14 mouse cellular contexts compared by ENCODE assay signal in the genomic region with DNA sequence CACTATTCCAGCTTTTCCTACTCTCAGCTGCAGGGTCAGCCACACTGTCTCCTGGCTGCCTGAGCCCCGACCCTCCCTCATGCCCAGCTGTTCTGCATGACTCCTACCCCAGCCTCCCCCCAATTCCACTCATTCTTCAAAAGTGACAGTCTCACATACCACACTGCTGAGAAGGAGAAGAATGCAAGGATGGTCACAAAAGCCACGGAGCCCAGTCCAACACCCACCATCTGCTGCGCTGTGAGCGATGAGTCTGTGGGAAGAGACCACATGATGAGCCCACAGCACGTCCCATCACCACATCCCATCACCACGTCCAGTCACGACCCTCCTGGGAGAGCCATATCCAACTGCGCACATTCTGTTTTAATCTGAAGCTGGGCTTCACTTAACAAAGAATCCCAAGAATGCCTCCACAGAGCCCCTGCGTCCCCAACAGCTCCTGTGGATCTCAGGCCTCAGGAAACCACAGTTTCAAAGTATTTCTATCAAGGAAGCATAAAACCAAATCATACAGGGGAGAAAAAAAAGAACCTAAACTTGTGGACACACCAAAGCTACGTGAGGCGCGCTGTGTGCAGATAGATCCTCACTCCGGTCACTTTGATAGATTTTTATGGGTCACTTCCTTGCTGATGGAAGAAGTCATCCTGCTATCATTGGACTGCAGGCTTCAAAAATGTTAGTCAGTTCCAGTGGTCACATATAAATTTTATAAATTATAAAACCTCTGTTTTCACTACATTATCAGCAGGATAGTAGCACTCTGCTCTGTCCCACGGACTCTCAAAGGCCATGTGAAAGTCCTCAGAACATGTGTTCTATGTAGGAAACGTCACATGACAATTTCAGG.
DNase-seq lines count a peak whose midpoint lies in the region; ATAC-seq lines count a peak whose summit lies in the region.
"Had no signal": no experiment of that assay in that cellular context is flagged by ENCODE, and none has a peak within 500 bp of the region (broad histone marks: within the 10 kb centered on the region; RNA-seq: fewer than 3 reads in every experiment).

No protein-coding gene starts in this region.

- 37% methylated on average over 15 of the region's 15 CpGs for WGBS in heart, embryonic 14.5 days
- 45% methylated on average over 15 of the region's 15 CpGs for WGBS in lung, embryonic 16.5 days
- WGBS in embryonic facial prominence, embryonic 11.5 days, result 61% methylated on average over 15 of the region's 15 CpGs
- 52% methylated on average over 15 of the region's 15 CpGs for WGBS in stomach, embryonic 14.5 days

- H3K4me3 ChIP-seq in heart, embryonic 14.5 days (ENCODE audit: control insufficient read depth in 1 of 2, insufficient read depth in 1 of 2, low read depth in 1 of 2, low read length in 2 of 2), result 0 out of 4 replicates have a peak overlapping the region, but pooled peaks of 1 of the 2 experiments have one; percentile 7
- H3K4me3 ChIP-seq in lung, embryonic 16.5 days (ENCODE audit: low read length), result no peak overlapping the region
- no peak overlapping the region for H3K4me3 ChIP-seq in embryonic facial prominence, embryonic 11.5 days (ENCODE audit: low read depth, low read length)
- no peak overlapping the region for H3K4me3 ChIP-seq in stomach, embryonic 14.5 days (ENCODE audit: low read depth, low read length)

- peaks cover 14 to 20% of the 10 kb centered on the region in 2 experiments for H3K4me1 ChIP-seq in heart, embryonic 14.5 days (ENCODE audit: control insufficient read depth in 2 of 2, insufficient read depth in 2 of 2, low read length in 2 of 2)
- H3K4me1 ChIP-seq in lung, embryonic 16.5 days (replicated peaks; ENCODE audit: control insufficient read depth, insufficient read depth, low read length), result peaks cover 12% of the 10 kb centered on the region; the same call in 1 of the 2 replicates
- H3K4me1 ChIP-seq in embryonic facial prominence, embryonic 11.5 days (ENCODE audit: control insufficient read depth, insufficient read depth, low read length), result no peaks in the 10 kb centered on the region
- H3K4me1 ChIP-seq in stomach, embryonic 14.5 days (ENCODE audit: control insufficient read depth, insufficient read depth, low read length), result 0 out of 2 replicates have a peak, but pooled peaks cover 2% of the 10 kb centered on the region

- no peak overlapping the region for H3K9ac ChIP-seq in heart, embryonic 14.5 days (ENCODE audit: low read length)
- no peak overlapping the region for H3K9ac ChIP-seq in lung, embryonic 16.5 days (ENCODE audit: low read length)
- no peak overlapping the region for H3K9ac ChIP-seq in embryonic facial prominence, embryonic 11.5 days (replicated peaks; ENCODE audit: low read length)
- no peak overlapping the region for H3K9ac ChIP-seq in stomach, embryonic 14.5 days (replicated peaks; ENCODE audit: low read depth, low read length)
- H3K9ac ChIP-seq: hindbrain, embryonic 14.5 days had no signal

- peak; percentile 30; the same call in 1 of the 2 replicates for ATAC-seq in heart, embryonic 14.5 days (ENCODE audit: insufficient number of reproducible peaks, insufficient read depth, low FRiP score, low read depth)
- peak; percentile 65 for ATAC-seq in lung, embryonic 16.5 days (ENCODE audit: low read depth)
- peak; percentile 79 for ATAC-seq in embryonic facial prominence, embryonic 11.5 days (replicated peaks; ENCODE audit: insufficient number of reproducible peaks, low FRiP score, low TSS enrichment, low read depth)
- peak; percentile 29; the same call in 1 of the 2 replicates for ATAC-seq in stomach, embryonic 14.5 days (ENCODE audit: insufficient number of reproducible peaks, insufficient read depth, low FRiP score, low read depth)
- no peak for ATAC-seq in activated CD4-positive, CD25-positive, alpha-beta regulatory T cell, adult 4 months
- ATAC-seq: forebrain, embryonic 14.5 days had no signal

- H3K36me3 ChIP-seq in heart, embryonic 14.5 days (ENCODE audit: control insufficient read depth, insufficient read depth, low read length), result no peaks in the 10 kb centered on the region
- no peaks in the 10 kb centered on the region for H3K36me3 ChIP-seq in lung, embryonic 16.5 days (ENCODE audit: control insufficient read depth, insufficient read depth, low read length)
- H3K36me3 ChIP-seq in embryonic facial prominence, embryonic 11.5 days (replicated peaks; ENCODE audit: control insufficient read depth, insufficient read depth, low read depth, low read length), result no peaks in the 10 kb centered on the region
- no peaks in the 10 kb centered on the region for H3K36me3 ChIP-seq in stomach, embryonic 14.5 days (ENCODE audit: control insufficient read depth, insufficient read depth, low read length)

- peak overlapping the region; percentile 9 to 10; a peak in 2 of 4 replicates for H3K27ac ChIP-seq in heart, embryonic 14.5 days (replicated peaks in 1 of 2; ENCODE audit: control insufficient read depth in 1 of 2, insufficient read depth in 1 of 2, low read depth in 2 of 2, low read length in 2 of 2)
- no peak overlapping the region for H3K27ac ChIP-seq in lung, embryonic 16.5 days (ENCODE audit: low read length)
- 0 out of 2 replicates have a peak overlapping the region, but pooled peaks have one; percentile 35 for H3K27ac ChIP-seq in embryonic facial prominence, embryonic 11.5 days (replicated peaks; ENCODE audit: low read depth, low read length)
- H3K27ac ChIP-seq in stomach, embryonic 14.5 days (ENCODE audit: low read length), result peak overlapping the region; percentile 22; the same call in 1 of the 2 replicates
- H3K27ac ChIP-seq: hindbrain, embryonic 14.5 days had no signal

- H3K4me2 ChIP-seq in heart, embryonic 14.5 days (ENCODE audit: low read length), result peak overlapping the region; percentile 45
- H3K4me2 ChIP-seq in lung, embryonic 16.5 days (ENCODE audit: low read depth, low read length), result no peak overlapping the region
- H3K4me2 ChIP-seq in embryonic facial prominence, embryonic 11.5 days (ENCODE audit: low read depth, low read length), result no peak overlapping the region
- no peak overlapping the region for H3K4me2 ChIP-seq in stomach, embryonic 14.5 days (replicated peaks; ENCODE audit: low read depth, low read length)
- H3K4me2 ChIP-seq: hindbrain, embryonic 14.5 days had no signal

- no peak for DNase-seq in heart, adult 9 months (ENCODE audit: low spot score in 2 of 2)
- no peak for DNase-seq in lung, postnatal 25 days (ENCODE audit: low spot score)
- peak; percentile 32 for DNase-seq in embryonic facial prominence, embryonic 11.5 days (ENCODE audit: low spot score)
- no peak for DNase-seq in cerebellum, adult 11-12 months
- DNase-seq: lung, postnatal 10 days; right cerebral cortex, postnatal 14 days; thymus, adult 18-20 months had no signal

- H3K9me3 ChIP-seq in heart, embryonic 14.5 days (ENCODE audit: control insufficient read depth, low read length), result no peaks in the 10 kb centered on the region
- no peaks in the 10 kb centered on the region for H3K9me3 ChIP-seq in lung, embryonic 16.5 days (ENCODE audit: control insufficient read depth, low read length)
- no peaks in the 10 kb centered on the region for H3K9me3 ChIP-seq in embryonic facial prominence, embryonic 11.5 days (replicated peaks; ENCODE audit: control insufficient read depth, low read length)
- no peaks in the 10 kb centered on the region for H3K9me3 ChIP-seq in stomach, embryonic 14.5 days (ENCODE audit: control insufficient read depth, low read depth, low read length)

- no peaks in the 10 kb centered on the region for H3K27me3 ChIP-seq in heart, embryonic 14.5 days (ENCODE audit: control insufficient read depth, insufficient read depth, low read length)
- H3K27me3 ChIP-seq in lung, embryonic 16.5 days (ENCODE audit: control insufficient read depth, insufficient read depth, low read depth, low read length), result no peaks in the 10 kb centered on the region
- no peaks in the 10 kb centered on the region for H3K27me3 ChIP-seq in embryonic facial prominence, embryonic 11.5 days (ENCODE audit: control insufficient read depth, insufficient read depth, low read length)
- H3K27me3 ChIP-seq in stomach, embryonic 14.5 days (ENCODE audit: control insufficient read depth, insufficient read depth, low read length), result no peaks in the 10 kb centered on the region
- H3K27me3 ChIP-seq: CH12.LX had no signal
